Mouse (Mus musculus): ENCODE data around the gene Mex3d.

- TF ChIP-seq CTCF (IDR thresholded peaks at IDR 0.05; ENCODE audit: low read depth) (peak; percentile 36), EP300 (IDR thresholded peaks at IDR 0.05; ENCODE audit: low read depth) (no peak)
Measured at GRCm38 (mm10) chr10:80403044-80403692, 15.7 kb upstream of the Mex3d start.
